Mouse (Mus musculus) limb, embryonic 10.5 days (tissue): ENCODE results near the gene Plpp2. TPM values are rescaled to one million over a fixed set of nuclear protein-coding genes. Genes with fewer than 3 reads are reported as not detected.

Experiments used
- DNase-seq: peaks from one replicate; pipeline ENCODE4 v3.0.0-alpha.2; 2017; ENCODE audit warnings: low spot score
- H3K27ac ChIP-seq: fragments of 300-500 bp; sonication (generic); 2 replicates; pipeline ENCODE4 v1.5.1; 2016; ENCODE audit warnings: mild to moderate bottlenecking
- H3K27me3 ChIP-seq: fragments of 300-500 bp; sonication (generic); 2 replicates; pipeline ENCODE4 v1.6.1; 2016; ENCODE audit warnings: low read depth, mild to moderate bottlenecking; ENCODE audit not compliant: poor library complexity, severe bottlenecking
- H3K36me3 ChIP-seq: fragments of 300-500 bp; sonication (generic); 2 replicates; pipeline ENCODE4 v1.6.1; 2016; ENCODE audit warnings: mild to moderate bottlenecking, moderate library complexity
- H3K4me1 ChIP-seq: fragments of 300-500 bp; sonication (generic); 2 replicates; pipeline ENCODE4 v1.6.1; 2016
- H3K4me3 ChIP-seq: fragments of 300-500 bp; sonication (generic); 2 replicates; pipeline ENCODE4 v1.5.1; 2016; ENCODE audit warnings: mild to moderate bottlenecking, moderate library complexity
- H3K9me3 ChIP-seq: fragments of 300-500 bp; sonication (generic); replicated peaks from 2 replicates; pipeline ENCODE4 v1.6.1; 2016; ENCODE audit warnings: mild to moderate bottlenecking
- WGBS: fragments of 180-500 bp; shearing (Covaris S2); methylation state at CpG from one replicate; pipeline ENCODE4 v1.1.7; 2016; 5-methylcytosine and 5-hydroxymethylcytosine counted together
- microRNA-seq: library from miRNA; unstranded; fragments of <30 nt; microRNA quantifications from one replicate; pipeline ENCODE4, GENCODE M21; 2017
- polyA plus RNA-seq: library from polyadenylated mRNA; unstranded; fragments of >200 nt; fragmentation: Nextera tagmentation; extraction: Ambion mirVana; gene quantifications from 2 replicates; pipeline ENCODE4 v1.2.1, GENCODE M21; 2016

The Plpp2 gene
- polyA plus RNA-seq, 1 experiment from 2014 or later: 26.6 TPM

DNA sequence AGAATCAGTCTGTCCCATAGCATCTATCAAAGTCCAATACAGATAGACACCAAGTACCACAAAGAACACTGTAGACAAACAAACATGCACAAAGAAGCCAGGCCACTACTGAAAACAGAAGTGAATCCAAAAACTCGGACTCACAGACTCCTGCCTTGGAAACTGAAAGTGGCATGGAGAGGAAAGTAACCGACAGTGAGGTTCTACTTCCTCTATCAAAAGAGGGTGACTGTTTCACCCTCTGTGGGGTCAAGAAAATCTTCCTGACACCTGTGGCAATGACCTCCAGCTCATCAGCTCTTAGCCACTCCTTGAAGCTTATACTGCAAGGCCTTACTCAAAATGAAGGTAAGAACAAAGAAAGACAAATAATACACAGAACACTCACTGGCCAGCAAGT, 26.9 kb downstream of the Plpp2 start:
- no peak overlapping the region for H3K4me3 ChIP-seq
- DNase-seq: no peak
- no peaks in the 10 kb centered on the region for H3K36me3 ChIP-seq
- H3K27me3 ChIP-seq: no peaks in the 10 kb centered on the region
- no peak overlapping the region for H3K27ac ChIP-seq
- H3K4me1 ChIP-seq: no peaks in the 10 kb centered on the region
- H3K9me3 ChIP-seq: no peaks in the 10 kb centered on the region
- WGBS: 80% methylated on average over 2 of the region's 2 CpGs

DNA sequence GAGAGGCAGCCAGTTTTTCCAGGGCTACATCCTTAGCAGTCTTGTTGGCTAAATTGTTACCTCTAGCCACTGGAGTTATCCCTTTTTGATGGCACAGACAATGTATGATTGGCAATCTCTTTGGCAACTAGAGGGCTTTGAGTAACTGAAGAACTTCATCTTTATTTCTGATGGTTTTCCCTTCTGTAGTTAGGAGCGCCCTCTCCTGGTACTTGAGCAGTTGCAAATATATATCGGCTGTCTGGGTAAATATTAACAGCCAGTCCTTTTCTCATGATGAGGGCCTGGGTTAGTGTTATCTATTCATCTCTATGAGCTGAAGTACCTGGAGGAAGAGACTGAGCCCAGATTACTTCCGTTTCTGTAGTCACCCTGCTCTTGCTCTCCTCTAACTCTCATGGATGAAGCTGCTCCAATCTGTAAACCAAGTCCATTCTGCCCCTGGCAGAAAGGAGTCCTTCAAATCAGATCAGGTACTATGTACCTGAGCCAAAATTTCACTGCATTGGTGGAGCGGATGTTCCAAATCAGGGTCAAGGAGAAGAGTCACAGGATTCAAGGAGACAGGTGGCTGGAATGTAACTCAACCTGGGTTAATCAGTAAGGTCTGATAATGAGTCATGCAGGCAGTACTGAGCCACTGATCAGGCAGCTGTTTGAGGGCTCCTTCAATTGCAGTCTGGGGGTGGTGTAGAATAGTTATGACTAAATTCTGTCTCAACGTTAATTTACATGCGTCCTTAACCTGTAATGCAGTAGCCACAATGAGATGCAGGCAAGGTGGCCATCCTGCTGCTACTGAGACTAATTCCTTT, 30.6 kb downstream of the Plpp2 start:
- no peak for DNase-seq
- H3K4me1 ChIP-seq: no peaks in the 10 kb centered on the region
- WGBS: 67% methylated on average over 6 of the region's 6 CpGs

DNA sequence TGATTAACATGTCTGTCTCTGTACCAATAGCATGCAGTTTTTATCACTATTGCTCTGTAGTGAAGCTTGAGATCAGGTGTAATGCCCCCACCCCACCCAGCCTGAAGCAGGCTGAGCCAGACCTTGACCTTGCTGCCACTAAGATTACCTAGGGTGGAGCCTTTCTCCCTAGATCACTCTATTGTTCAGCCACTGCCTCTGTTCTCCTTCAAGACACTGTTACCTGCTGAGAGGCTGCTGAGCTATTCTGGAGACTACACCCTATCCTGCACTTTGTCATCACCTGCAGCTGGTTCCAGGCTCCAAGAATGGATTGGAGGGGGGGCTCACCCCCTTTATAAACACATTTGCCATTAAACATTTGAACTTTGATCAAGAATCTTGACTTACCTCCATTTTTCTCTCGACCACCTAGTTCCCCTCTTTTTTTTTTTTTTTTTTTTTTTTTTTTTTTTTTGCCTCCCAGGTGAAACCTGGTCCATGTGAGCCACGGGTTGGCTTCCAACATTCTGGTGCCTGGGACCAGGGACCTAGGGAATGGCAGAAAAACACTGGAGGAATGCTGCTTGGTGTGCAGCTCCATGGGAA, 36.8 kb downstream of the Plpp2 start:
- Histone ChIP-seq H3K9me3 (no peaks in the 10 kb centered on the region), H3K27me3 (no peaks in the 10 kb centered on the region), H3K36me3 (no peaks in the 10 kb centered on the region), H3K4me3 (no peak overlapping the region), H3K4me1 (no peaks in the 10 kb centered on the region), H3K27ac (no peak overlapping the region)
- DNase-seq: no peak
- WGBS: 65% methylated on average over 2 of the region's 2 CpGs

More for the DNA sequence above, 30.6 kb downstream of the Plpp2 start:
- Histone ChIP-seq H3K27ac (no peak overlapping the region), H3K27me3 (no peaks in the 10 kb centered on the region), H3K4me3 (no peak overlapping the region), H3K36me3 (no peaks in the 10 kb centered on the region), H3K9me3 (no peaks in the 10 kb centered on the region)

DNA sequence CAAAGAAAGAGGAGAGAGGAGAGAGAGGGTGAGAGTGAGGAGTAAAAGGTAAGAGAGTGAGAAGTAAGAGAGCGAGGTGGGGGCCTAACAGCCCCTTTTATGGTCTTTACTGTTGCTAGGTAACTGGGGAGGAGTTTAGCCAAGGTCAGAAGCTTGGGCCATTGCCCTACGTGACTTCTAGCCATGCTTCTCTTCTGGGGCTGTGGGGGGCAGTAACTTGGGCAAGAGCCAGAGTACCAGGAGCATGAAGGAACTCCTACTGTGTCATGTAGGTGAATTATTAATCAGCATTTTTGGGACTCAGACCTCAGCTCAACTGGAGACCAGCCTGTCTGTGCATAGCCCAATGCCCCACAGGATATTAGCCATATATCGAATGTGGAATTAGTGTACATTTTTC, 37.7 kb downstream of the Plpp2 start:
- Histone ChIP-seq H3K4me1 (no peaks in the 10 kb centered on the region), H3K4me3 (no peak overlapping the region), H3K36me3 (no peaks in the 10 kb centered on the region), H3K27me3 (no peaks in the 10 kb centered on the region), H3K9me3 (no peaks in the 10 kb centered on the region), H3K27ac (no peak overlapping the region)
- WGBS: 64% methylated on average over 3 of the region's 3 CpGs
- DNase-seq: no peak

Small RNA genes within 50 kb of the gene (microRNA-seq; reads per million reads assigned to microRNA genes)
- gene Mir6909: not detected

Other genes with a start within 250 kb of the Plpp2 start
- gene Vmn2r82, start 177.3 kb downstream of the Plpp2 start, polyA plus RNA-seq: not detected in 2 replicates
- not detected in 2 replicates for gene Vmn2r83, start 65.1 kb downstream of the Plpp2 start, polyA plus RNA-seq
- gene Mier2, start 21.4 kb upstream of the Plpp2 start, polyA plus RNA-seq: 71.3 and 79.8 TPM in 2 replicates
- gene Theg, start 53.5 kb upstream of the Plpp2 start, polyA plus RNA-seq: not detected in 2 replicates
- not detected in 2 replicates for gene C2cd4c, start 80.2 kb upstream of the Plpp2 start, polyA plus RNA-seq
- gene Shc2, start 104.1 kb upstream of the Plpp2 start, polyA plus RNA-seq: 7.8 and 8.6 TPM in 2 replicates
- gene Odf3l2, start 111.9 kb upstream of the Plpp2 start, polyA plus RNA-seq: not detected in 2 replicates
- gene Madcam1, start 130.8 kb upstream of the Plpp2 start, polyA plus RNA-seq: 3.7 and 6.4 TPM in 2 replicates
- gene Tpgs1, start 135.6 kb upstream of the Plpp2 start, polyA plus RNA-seq: 68.0 and 73.0 TPM in 2 replicates
- 209 and 259 TPM in 2 replicates for gene Cdc34, start 148.4 kb upstream of the Plpp2 start, polyA plus RNA-seq
- 0.76 and 0.94 TPM in 2 replicates for gene Gzmm, start 155.2 kb upstream of the Plpp2 start, polyA plus RNA-seq
- gene Bsg, start 170.7 kb upstream of the Plpp2 start, polyA plus RNA-seq: 642 and 664 TPM in 2 replicates
- 0.04 TPM in 1 of 2 replicates, not detected in the other for gene Hcn2, start 182.8 kb upstream of the Plpp2 start, polyA plus RNA-seq
- 58.6 and 61.2 TPM in 2 replicates for gene Polrmt, start 212.8 kb upstream of the Plpp2 start, polyA plus RNA-seq
- gene Fgf22, start 221.3 kb upstream of the Plpp2 start, polyA plus RNA-seq: 0.28 and 0.65 TPM in 2 replicates
- 141 and 151 TPM in 2 replicates for gene Rnf126, start 233.2 kb upstream of the Plpp2 start, polyA plus RNA-seq
- 1.8 and 2.3 TPM in 2 replicates for gene Fstl3, start 243.5 kb upstream of the Plpp2 start, polyA plus RNA-seq